Mouse (Mus musculus): ENCODE data around the gene Klhdc8b. TPM values are rescaled to one million over a fixed set of nuclear protein-coding genes. Genes with fewer than 3 reads are reported as not detected.

The Klhdc8b gene
- polyA plus RNA-seq, 1 experiment = 18.3 TPM

GRCm38 (mm10) chr9:108401186-108401960 lies 60.0 kb downstream of the Klhdc8b start:
- TF ChIP-seq CTCF (IDR thresholded peaks at IDR 0.05; ENCODE audit: control insufficient read depth, insufficient read depth, low read length) (no peak), POLR2A (IDR thresholded peaks at IDR 0.05; ENCODE audit: borderline replicate concordance, control insufficient read depth, low read depth, low read length) (no peak)
- Histone ChIP-seq H3K4me1 (ENCODE audit: control insufficient read depth, insufficient read depth, low read length) (no peaks in the 10 kb centered on the region; the same call in 1 of the 2 replicates), H3K27ac (ENCODE audit: control insufficient read depth, insufficient read depth, low read depth, low read length, poor library complexity) (no peak overlapping the region), H3K4me3 (replicated peaks; ENCODE audit: control insufficient read depth, low read depth, low read length) (no peak overlapping the region)
- 79% methylated on average over 7 of the region's 7 CpGs for WGBS

- H3K4me3 ChIP-seq (replicated peaks; ENCODE audit: control insufficient read depth, low read depth, low read length) = no peak overlapping the region
- TF ChIP-seq CTCF (IDR thresholded peaks at IDR 0.05; ENCODE audit: control insufficient read depth, insufficient read depth, low read length) (no peak), POLR2A (IDR thresholded peaks at IDR 0.05; ENCODE audit: borderline replicate concordance, control insufficient read depth, low read depth, low read length) (no peak)
- WGBS = 84% methylated on average over 3 of the region's 3 CpGs
- no peak overlapping the region for H3K27ac ChIP-seq (ENCODE audit: control insufficient read depth, insufficient read depth, low read depth, low read length, poor library complexity)
- H3K4me1 ChIP-seq (ENCODE audit: control insufficient read depth, insufficient read depth, low read length) = no peaks in the 10 kb centered on the region; the same call in 1 of the 2 replicates
Measured at GRCm38 (mm10) chr9:108398324-108398723, 63.1 kb downstream of the Klhdc8b start.

Other genes with a start within 250 kb of the Klhdc8b start
- 2.6 and 2.7 TPM in 2 replicates for gene Dag1, start 197.6 kb downstream of the Klhdc8b start, polyA plus RNA-seq (2011; ENCODE audit: insufficient read depth, insufficient read length, low replicate concordance, missing spikeins)
- gene Nicn1, start 171.2 kb downstream of the Klhdc8b start, polyA plus RNA-seq (2011; ENCODE audit: insufficient read depth, insufficient read length, low replicate concordance, missing spikeins) = 2.3 TPM in 2 replicates
- gene Amt, start 164.7 kb downstream of the Klhdc8b start, polyA plus RNA-seq (2011; ENCODE audit: insufficient read depth, insufficient read length, low replicate concordance, missing spikeins) = 1.7 and 15.2 TPM in 2 replicates
- gene Rhoa, start 155.5 kb downstream of the Klhdc8b start, polyA plus RNA-seq (2011; ENCODE audit: insufficient read depth, insufficient read length, low replicate concordance, missing spikeins) = 138 and 223 TPM in 2 replicates
- 5.6 and 13.2 TPM in 2 replicates for gene Tcta, start 155.4 kb downstream of the Klhdc8b start, polyA plus RNA-seq (2011; ENCODE audit: insufficient read depth, insufficient read length, low replicate concordance, missing spikeins)
- 1,398 and 2,156 TPM in 2 replicates for gene Gpx1, start 122.7 kb downstream of the Klhdc8b start, polyA plus RNA-seq (2011; ENCODE audit: insufficient read depth, insufficient read length, low replicate concordance, missing spikeins)
- gene Usp4, start 113.7 kb downstream of the Klhdc8b start, polyA plus RNA-seq (2011; ENCODE audit: insufficient read depth, insufficient read length, low replicate concordance, missing spikeins) = 102 and 256 TPM in 2 replicates
- 3.9 TPM in 1 of 2 replicates, not detected in the other for gene 1700102P08Rik, start 68.8 kb downstream of the Klhdc8b start, polyA plus RNA-seq (2011; ENCODE audit: insufficient read depth, insufficient read length, low replicate concordance, missing spikeins)
- gene Ccdc36, start 33.1 kb downstream of the Klhdc8b start, polyA plus RNA-seq (2011; ENCODE audit: insufficient read depth, insufficient read length, low replicate concordance, missing spikeins) = 0.34 and 0.87 TPM in 2 replicates
- gene BC048562, start 25.1 kb downstream of the Klhdc8b start, polyA plus RNA-seq (2011; ENCODE audit: insufficient read depth, insufficient read length, low replicate concordance, missing spikeins) = not detected in 2 replicates
- gene Ccdc71, start 1.1 kb downstream of the Klhdc8b start, polyA plus RNA-seq (2011; ENCODE audit: insufficient read depth, insufficient read length, low replicate concordance, missing spikeins) = 5.1 and 12.3 TPM in 2 replicates
- gene Lamb2, start 18.2 kb upstream of the Klhdc8b start, polyA plus RNA-seq (2011; ENCODE audit: insufficient read depth, insufficient read length, low replicate concordance, missing spikeins) = 3.8 and 9.0 TPM in 2 replicates
- 42.0 and 94.4 TPM in 2 replicates for gene Usp19, start 29.0 kb upstream of the Klhdc8b start, polyA plus RNA-seq (2011; ENCODE audit: insufficient read depth, insufficient read length, low replicate concordance, missing spikeins)
- gene Qars, start 46.1 kb upstream of the Klhdc8b start, polyA plus RNA-seq (2011; ENCODE audit: insufficient read depth, insufficient read length, low replicate concordance, missing spikeins) = 76.9 and 170 TPM in 2 replicates
- 29.4 and 50.5 TPM in 2 replicates for gene Qrich1, start 55.2 kb upstream of the Klhdc8b start, polyA plus RNA-seq (2011; ENCODE audit: insufficient read depth, insufficient read length, low replicate concordance, missing spikeins)
- 56.2 and 207 TPM in 2 replicates for gene Impdh2, start 98.7 kb upstream of the Klhdc8b start, polyA plus RNA-seq (2011; ENCODE audit: insufficient read depth, insufficient read length, low replicate concordance, missing spikeins)
- 14.7 and 23.0 TPM in 2 replicates for gene Ndufaf3, start 105.9 kb upstream of the Klhdc8b start, polyA plus RNA-seq (2011; ENCODE audit: insufficient read depth, insufficient read length, low replicate concordance, missing spikeins)
- 44.0 and 105 TPM in 2 replicates for gene Dalrd3, start 108.3 kb upstream of the Klhdc8b start, polyA plus RNA-seq (2011; ENCODE audit: insufficient read depth, insufficient read length, low replicate concordance, missing spikeins)
- gene Wdr6, start 117.2 kb upstream of the Klhdc8b start, polyA plus RNA-seq (2011; ENCODE audit: insufficient read depth, insufficient read length, low replicate concordance, missing spikeins) = 5.8 and 7.9 TPM in 2 replicates
- 1.4 TPM in 1 of 2 replicates, not detected in the other for gene P4htm, start 136.1 kb upstream of the Klhdc8b start, polyA plus RNA-seq (2011; ENCODE audit: insufficient read depth, insufficient read length, low replicate concordance, missing spikeins)
- 28.5 and 29.4 TPM in 2 replicates for gene Arih2, start 187.8 kb upstream of the Klhdc8b start, polyA plus RNA-seq (2011; ENCODE audit: insufficient read depth, insufficient read length, low replicate concordance, missing spikeins)
- 8.4 and 13.7 TPM in 2 replicates for gene Slc25a20, start 200.5 kb upstream of the Klhdc8b start, polyA plus RNA-seq (2011; ENCODE audit: insufficient read depth, insufficient read length, low replicate concordance, missing spikeins)
- 3.8 and 10.6 TPM in 2 replicates for gene Prkar2a, start 227.7 kb upstream of the Klhdc8b start, polyA plus RNA-seq (2011; ENCODE audit: insufficient read depth, insufficient read length, low replicate concordance, missing spikeins)

Data from bone marrow, adult 2 months (tissue).